8 mouse cellular contexts compared by ENCODE assay signal in genomic region chr2:164857101-164857821, GRCm38 (mm10). TPM values are rescaled to one million over a fixed set of nuclear protein-coding genes. Genes with fewer than 3 reads are reported as not detected.
A peak's percentile ranks its signal among the peaks of the same experiment; 100 is the strongest.
DNase-seq lines count a peak whose midpoint lies in the region; ATAC-seq and TF ChIP-seq lines count a peak whose summit lies in the region.

TSS of gene Pltp (minus strand) at chr2:164857711.

- WGBS in intestine, embryonic 16.5 days, result under 1% methylated on average over 46 of the region's 47 CpGs
- WGBS in liver, embryonic 12.5 days (ENCODE audit: insufficient replicate concordance), result under 1% methylated on average over 47 of the region's 47 CpGs

- no peak for TF ChIP-seq CTCF in cortical plate, adult 2 months (IDR thresholded peaks at IDR 0.05; ENCODE audit: extremely low read depth, insufficient read depth, low read length)

- H3K27ac ChIP-seq in cortical plate, adult 2 months (ENCODE audit: insufficient read depth, low read length), result peak within 1 kb of the TSS; percentile 48; the same call in 1 of the 2 replicates
- no peak within 1 kb of the TSS; the same call in 1 of the 2 replicates for H3K27ac ChIP-seq in intestine, embryonic 16.5 days (ENCODE audit: low read length)
- no peak within 1 kb of the TSS for H3K27ac ChIP-seq in liver, embryonic 12.5 days

- DNase-seq in spleen, postnatal 36 days (ENCODE audit: low spot score in 2 of 2), result peak; percentile 43 to 44
- DNase-seq in spleen, adult 12 weeks (ENCODE audit: low spot score), result no peak
- DNase-seq in heart, adult 11 months, result peak; percentile 99
- DNase-seq in urinary bladder, postnatal 4 days (ENCODE audit: low spot score in 2 of 2), result peak; percentile 64 to 72

- H3K4me2 ChIP-seq in intestine, embryonic 16.5 days (ENCODE audit: low read depth, low read length), result peak within 1 kb of the TSS; percentile 96
- peak within 1 kb of the TSS; percentile 70 for H3K4me2 ChIP-seq in liver, embryonic 12.5 days

- H3K27me3 ChIP-seq in intestine, embryonic 16.5 days (replicated peaks; ENCODE audit: control insufficient read depth, insufficient read depth, low read length), result peaks cover 17% of the 10 kb centered on the region
- peaks cover 85% of the 10 kb centered on the region for H3K27me3 ChIP-seq in liver, embryonic 12.5 days (replicated peaks)

- peak; percentile 38; the same call in 1 of the 2 replicates for ATAC-seq in intestine, embryonic 16.5 days
- ATAC-seq in liver, embryonic 12.5 days, result 0 out of 2 replicates have a peak, but pooled peaks have one; percentile 16
- ATAC-seq in monocyte, adult 5-6 weeks (replicated peaks; ENCODE audit: insufficient number of reproducible peaks, low FRiP score, low TSS enrichment, poor library complexity, severe bottlenecking), result peak; percentile 76

- H3K36me3 ChIP-seq in intestine, embryonic 16.5 days (ENCODE audit: control insufficient read depth, insufficient read depth, low read length), result no peaks in the 10 kb centered on the region
- no peaks in the 10 kb centered on the region for H3K36me3 ChIP-seq in liver, embryonic 12.5 days

- peak within 1 kb of the TSS; percentile 33 for H3K4me3 ChIP-seq in cortical plate, adult 2 months (ENCODE audit: insufficient read depth, low read length)
- H3K4me3 ChIP-seq in intestine, embryonic 16.5 days (ENCODE audit: low read length), result peak within 1 kb of the TSS; percentile 57
- H3K4me3 ChIP-seq in liver, embryonic 12.5 days, result peak within 1 kb of the TSS; percentile 45

- TF ChIP-seq POLR2A in cortical plate, adult 2 months (IDR thresholded peaks at IDR 0.05; ENCODE audit: extremely low read depth, insufficient read depth, low read length), result 0 out of 2 replicates have a peak, but pooled peaks have one; percentile 11

- H3K9ac ChIP-seq in intestine, embryonic 16.5 days (ENCODE audit: low read depth, low read length), result peak within 1 kb of the TSS; percentile 72
- H3K9ac ChIP-seq in liver, embryonic 12.5 days, result 0 out of 2 replicates have a peak within 1 kb of the TSS, but pooled peaks have one; percentile 22

- H3K9me3 ChIP-seq in intestine, embryonic 16.5 days (ENCODE audit: control insufficient read depth, low read length), result no peaks in the 10 kb centered on the region
- no peaks in the 10 kb centered on the region for H3K9me3 ChIP-seq in liver, embryonic 12.5 days (replicated peaks)

- no peaks in the 10 kb centered on the region; the same call in 1 of the 2 replicates for H3K4me1 ChIP-seq in cortical plate, adult 2 months (ENCODE audit: control insufficient read depth, insufficient read depth, low read length)
- H3K4me1 ChIP-seq in intestine, embryonic 16.5 days (ENCODE audit: control insufficient read depth, insufficient read depth, low read length), result peaks cover 34% of the 10 kb centered on the region
- peaks cover 35% of the 10 kb centered on the region for H3K4me1 ChIP-seq in liver, embryonic 12.5 days

RNA-seq across cellular contexts. Expression of gene Pltp, which starts in this region (rescaled TPM):
- 172 and 186 TPM in 2 replicates for polyA plus RNA-seq in cortical plate, adult 2 months (2012; rRNA removed)
- 31.4 and 31.5 TPM in 2 replicates for polyA plus RNA-seq in intestine, embryonic 16.5 days (2015; fragmentation: Nextera tagmentation; extraction: Ambion mirVana)
- 8.4 and 8.7 TPM in 2 replicates for polyA plus RNA-seq in liver, embryonic 12.5 days (2016; fragmentation: Nextera tagmentation; extraction: Ambion mirVana)
- total RNA-seq in monocyte, adult 5-6 weeks (2017), result 37.3 to 58.3 TPM (median 46.8 TPM) in 3 replicates

Comparison
In these comparisons a context has a peak if more than half of its experiments do, and no peak if none do; other contexts are left out.
1. ATAC-seq: peak in every context shown above with its lines; median percentile 76 in monocyte, adult 5-6 weeks; 38 in intestine, embryonic 16.5 days; 16 in liver, embryonic 12.5 days.